Mouse (Mus musculus) hindlimb bud, embryonic 11.5 days (tissue): ENCODE measurements around the gene Pcmt1.

Experiments
- DNase-seq: peaks from one replicate; pipeline ENCODE4 v3.0.0-alpha.2; 2012; ENCODE audit warnings: low read depth, low spot score; ENCODE audit errors: extremely low spot score

Pcmt1 gene

DNA sequence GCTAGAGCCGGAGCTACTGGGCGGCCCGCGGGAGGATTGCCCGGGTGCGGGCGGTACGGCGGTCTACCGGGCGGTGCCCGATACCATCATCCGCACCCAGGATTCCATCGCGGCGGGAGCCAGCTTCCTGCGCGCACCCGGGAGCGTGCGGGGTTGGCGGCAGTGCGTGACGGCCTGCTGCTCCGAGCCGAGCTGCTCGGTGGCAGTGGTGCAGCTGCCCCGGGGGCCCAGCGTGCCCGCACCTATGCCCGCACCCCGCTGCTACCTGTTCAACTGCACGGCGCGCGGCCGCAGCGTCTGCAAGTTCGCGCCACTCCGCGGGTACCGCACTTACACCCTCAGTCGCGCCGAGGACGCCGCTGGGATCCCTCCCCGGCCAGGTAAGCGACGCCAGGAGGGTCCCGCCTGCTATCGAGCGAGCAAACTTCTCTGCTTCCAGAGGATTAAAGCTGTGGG lies 90.7 kb downstream of the Pcmt1 start:
- no peak for DNase-seq

GRCm38 (mm10) chr10:7589592-7590233 lies 91.2 kb downstream of the Pcmt1 start, which contains the start of gene Lrp11:
Gene Lrp11 (plus strand): TSS chr10:7589800.
- no peak for DNase-seq

DNA sequence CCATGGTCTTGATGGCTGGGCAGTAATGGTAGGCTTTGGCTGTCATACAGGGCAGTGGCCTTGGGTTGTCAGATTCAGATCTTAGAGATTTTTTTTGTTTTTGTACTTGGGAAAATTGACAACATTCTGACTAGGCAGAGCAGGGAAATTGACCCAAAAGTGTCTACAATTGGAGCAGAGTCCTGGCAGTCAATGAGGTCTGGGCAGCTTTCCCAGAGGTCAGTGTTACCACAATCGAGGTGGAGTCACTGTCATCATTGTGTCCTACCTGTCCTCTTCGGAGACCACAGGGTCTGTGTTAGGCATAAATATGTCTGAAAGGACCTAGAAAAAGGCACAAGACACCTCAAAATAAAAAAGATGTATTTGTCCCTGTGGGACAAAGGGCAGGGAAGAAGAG lies 94.2 kb downstream of the Pcmt1 start:
- DNase-seq: no peak

DNA sequence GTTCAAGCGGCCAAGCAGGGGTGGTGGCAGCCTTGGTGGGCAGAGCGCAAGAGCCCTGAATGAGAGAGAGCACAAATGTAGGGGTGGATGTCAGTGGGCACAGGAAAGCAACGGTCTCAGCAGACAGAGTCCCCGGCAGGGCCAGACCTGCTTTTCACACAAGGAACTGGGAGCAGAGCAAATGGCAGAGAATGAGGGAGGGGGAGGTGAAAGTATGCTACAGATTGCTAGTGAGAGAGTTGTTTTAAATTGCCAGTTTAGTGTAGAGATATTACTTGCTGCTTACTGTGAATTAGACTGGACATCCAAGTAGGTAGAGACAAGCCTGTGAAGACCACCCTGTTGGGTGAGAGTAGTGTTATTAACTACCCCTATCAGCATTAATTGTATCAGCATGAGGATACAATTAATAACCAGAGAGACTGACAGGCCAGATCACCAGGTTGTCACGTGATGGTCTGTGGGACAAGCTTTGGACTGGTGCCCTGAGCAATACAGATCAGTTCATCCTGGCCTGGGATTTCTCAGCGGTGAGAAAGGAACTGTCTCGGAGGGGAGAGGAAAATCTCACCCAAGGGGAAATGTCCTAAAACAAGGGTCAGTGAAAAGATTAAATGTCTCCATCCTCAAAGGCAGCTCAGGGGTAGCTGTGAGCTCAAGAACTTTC lies 97.9 kb downstream of the Pcmt1 start:
- no peak for DNase-seq

DNA sequence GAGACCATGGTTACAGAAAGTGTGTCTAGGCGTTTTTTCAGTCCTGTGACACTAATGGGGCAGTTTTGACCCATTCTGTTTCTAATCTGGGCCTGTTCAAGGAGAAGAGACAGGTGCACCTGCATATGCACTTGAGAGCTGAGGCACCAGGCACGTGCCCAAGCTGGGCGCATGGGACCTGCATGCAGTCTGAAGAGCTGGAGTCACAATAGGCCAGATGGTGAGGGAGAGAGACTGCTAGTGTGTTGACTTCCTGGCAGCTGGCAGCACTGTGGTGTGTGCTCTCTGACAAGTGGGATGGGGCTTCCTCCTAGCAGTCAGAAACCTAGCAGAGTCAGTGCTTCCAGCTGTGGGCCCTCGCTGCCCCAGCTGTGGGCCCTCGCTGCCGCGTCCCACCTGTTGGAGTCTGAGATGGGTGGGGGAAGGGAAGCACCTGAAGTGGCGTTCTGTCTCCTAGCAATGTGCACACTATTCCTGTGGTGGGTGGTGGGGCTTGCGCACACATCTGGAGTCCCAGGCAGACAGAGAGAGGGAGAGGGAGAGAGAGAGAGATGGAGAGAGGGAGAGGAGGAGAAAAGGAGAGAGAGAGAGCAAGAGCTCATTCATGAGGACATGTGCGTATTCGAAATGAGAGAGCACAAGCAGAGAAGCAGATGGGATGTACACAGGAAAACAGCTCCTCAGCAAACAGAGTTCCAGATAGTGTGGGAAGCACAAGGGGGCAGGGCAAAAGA lies 98.6 kb downstream of the Pcmt1 start:
- DNase-seq: no peak

GRCm38 (mm10) chr10:7581401-7581800 lies 99.5 kb downstream of the Pcmt1 start:
- no peak for DNase-seq
